Mouse (Mus musculus) adrenal gland, adult 2 months (tissue): Measurements from ENCODE around the gene Gm28038. TPM values are rescaled to one million over a fixed set of nuclear protein-coding genes. Genes with fewer than 3 reads are reported as not detected.

Source experiments
- DNase-seq: peaks from one replicate; pipeline ENCODE4 v3.0.0; 2021
- polyA plus RNA-seq: library from polyadenylated mRNA; depleted of rRNA; stranded (reverse); fragments of >200 nt; gene quantifications from 2 replicates; pipeline ENCODE4 v1.2.3, GENCODE M21; 2012; rRNA removed
- total RNA-seq, 2 experiments: library from RNA; stranded (reverse); gene quantifications; 2 replicates each; pipeline ENCODE4 v1.2.3; 2021

Gm28038 gene
- total and polyA plus RNA-seq, 3 experiments, result not detected

DNA sequence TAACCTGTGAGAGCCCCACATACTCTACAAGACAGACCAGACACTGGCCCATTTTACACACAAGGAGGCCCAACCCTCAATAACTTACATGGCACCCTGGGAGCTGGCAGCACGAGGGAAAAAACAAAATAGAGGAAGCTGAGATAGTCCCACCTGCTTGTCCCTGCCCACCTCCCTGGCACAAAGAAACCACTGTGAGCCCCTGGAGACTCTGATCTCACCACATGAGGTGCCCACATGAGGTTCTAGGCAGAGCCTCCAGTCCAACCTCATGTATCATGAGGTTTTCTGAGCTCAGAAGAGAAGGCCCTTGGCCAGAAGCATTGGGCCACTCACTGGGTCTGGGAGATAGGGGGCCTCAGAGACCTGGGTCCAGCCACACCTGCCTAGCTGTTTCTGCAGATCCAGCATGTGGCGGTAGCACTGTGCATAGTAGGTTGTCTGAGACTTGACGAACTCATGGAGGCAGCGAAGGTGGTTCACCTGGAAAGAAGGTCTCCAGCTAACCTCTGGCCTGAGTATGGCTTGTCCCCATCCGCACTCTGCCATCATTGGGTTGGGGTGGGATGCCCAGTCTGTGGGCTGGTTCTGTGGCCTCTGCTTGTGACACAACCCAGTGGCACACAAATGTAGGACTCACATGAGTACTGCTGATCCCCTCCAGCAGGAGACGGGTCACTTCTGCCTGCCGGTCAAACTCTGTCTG, 65.3 kb downstream of the Gm28038 start:
- DNase-seq, result no peak

DNA sequence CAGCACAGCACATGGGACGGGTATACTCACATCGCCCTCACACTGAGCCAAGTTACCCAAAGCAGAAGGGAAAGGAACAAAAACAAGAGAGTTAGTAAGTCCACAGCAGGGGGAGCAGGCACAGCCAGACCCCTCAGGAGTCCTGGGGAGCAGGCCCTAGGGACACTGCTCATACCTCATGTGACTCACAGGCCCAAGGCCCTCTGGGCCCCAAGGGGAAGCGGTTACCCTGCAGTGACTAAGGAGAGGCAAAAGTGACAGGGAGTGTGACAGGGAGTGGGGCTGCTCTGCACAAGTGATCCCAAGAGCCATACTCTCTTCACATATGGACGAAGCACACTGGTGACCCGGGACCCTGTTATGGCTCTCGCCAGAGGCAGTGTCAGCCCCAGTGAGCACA, 68.4 kb downstream of the Gm28038 start:
- peak; percentile 84 for DNase-seq

Other genes with a start within 250 kb of the Gm28038 start
- 10 to 100 TPM; 14.7 to 22.0 TPM for gene Wdr34, start 232.2 kb upstream of the Gm28038 start, total RNA-seq
- gene Wdr34, start 232.2 kb upstream of the Gm28038 start, polyA plus RNA-seq, result 59.2 and 62.5 TPM in 2 replicates
- gene Set, start 223.7 kb upstream of the Gm28038 start, total RNA-seq, result 100 to 1,000 TPM; 202 to 236 TPM
- gene Set, start 223.7 kb upstream of the Gm28038 start, polyA plus RNA-seq, result 94.3 and 101 TPM in 2 replicates
- gene Pkn3, start 203.4 kb upstream of the Gm28038 start, total RNA-seq, result 1 to 10 TPM; 4.7 to 6.2 TPM
- gene Pkn3, start 203.4 kb upstream of the Gm28038 start, polyA plus RNA-seq, result 5.5 and 8.8 TPM in 2 replicates
- 10 to 100 TPM; 16.2 to 18.9 TPM for gene Zdhhc12, start 187.4 kb upstream of the Gm28038 start, total RNA-seq
- 120 and 123 TPM in 2 replicates for gene Zdhhc12, start 187.4 kb upstream of the Gm28038 start, polyA plus RNA-seq
- gene Zer1, start 156.5 kb upstream of the Gm28038 start, total RNA-seq, result 10 to 100 TPM; 35.0 to 40.2 TPM
- 91.0 and 95.5 TPM in 2 replicates for gene Zer1, start 156.5 kb upstream of the Gm28038 start, polyA plus RNA-seq
- gene Tbc1d13, start 147.3 kb upstream of the Gm28038 start, total RNA-seq, result 10 to 100 TPM; 47.8 to 55.2 TPM
- gene Tbc1d13, start 147.3 kb upstream of the Gm28038 start, polyA plus RNA-seq, result 60.2 and 69.7 TPM in 2 replicates
- gene Endog, start 109.5 kb upstream of the Gm28038 start, total RNA-seq, result 10 to 100 TPM; 29.2 to 42.5 TPM
- gene Endog, start 109.5 kb upstream of the Gm28038 start, polyA plus RNA-seq, result 134 and 158 TPM in 2 replicates
- 10 to 100 TPM; 18.7 to 23.6 TPM for gene Spout1, start 102.6 kb upstream of the Gm28038 start, total RNA-seq
- 28.5 and 36.4 TPM in 2 replicates for gene Spout1, start 102.6 kb upstream of the Gm28038 start, polyA plus RNA-seq
- gene Kyat1, start 75.2 kb upstream of the Gm28038 start, total RNA-seq, result 10 to 100 TPM; 22.1 to 23.9 TPM
- 28.7 and 37.3 TPM in 2 replicates for gene Kyat1, start 75.2 kb upstream of the Gm28038 start, polyA plus RNA-seq
- 10 to 100 TPM; 59.3 to 65.7 TPM for gene Lrrc8a, start 43.3 kb upstream of the Gm28038 start, total RNA-seq
- gene Lrrc8a, start 43.3 kb upstream of the Gm28038 start, polyA plus RNA-seq, result 40.5 and 44.8 TPM in 2 replicates
- gene Gm28035, start 40.5 kb upstream of the Gm28038 start, total RNA-seq, result 1 to 10 TPM in 1 of 2 experiments, under 1 TPM in 1; 0.97 to 1.9 TPM
- gene Gm28035, start 40.5 kb upstream of the Gm28038 start, polyA plus RNA-seq, result 14.0 and 15.0 TPM in 2 replicates
- 10 to 100 TPM; 17.5 to 18.0 TPM for gene Phyhd1, start 14.8 kb upstream of the Gm28038 start, total RNA-seq
- 8.5 and 18.3 TPM in 2 replicates for gene Phyhd1, start 14.8 kb upstream of the Gm28038 start, polyA plus RNA-seq
- gene Dolk, start 5.3 kb downstream of the Gm28038 start, total RNA-seq, result 10 to 100 TPM; 39.5 to 61.5 TPM
- gene Dolk, start 5.3 kb downstream of the Gm28038 start, polyA plus RNA-seq, result 39.0 and 42.2 TPM in 2 replicates
- 10 to 100 TPM; 24.9 to 31.1 TPM for gene Nup188, start 5.4 kb downstream of the Gm28038 start, total RNA-seq
- 54.4 and 66.6 TPM in 2 replicates for gene Nup188, start 5.4 kb downstream of the Gm28038 start, polyA plus RNA-seq
- gene Sh3glb2, start 78.3 kb downstream of the Gm28038 start, total RNA-seq, result 10 to 100 TPM; 74.8 to 80.1 TPM
- 270 and 325 TPM in 2 replicates for gene Sh3glb2, start 78.3 kb downstream of the Gm28038 start, polyA plus RNA-seq
- 100 to 1,000 TPM in 1 of 2 experiments, 10 to 100 TPM in 1; 71.7 to 111 TPM for gene Miga2, start 83.2 kb downstream of the Gm28038 start, total RNA-seq
- gene Miga2, start 83.2 kb downstream of the Gm28038 start, polyA plus RNA-seq, result 55.8 and 68.1 TPM in 2 replicates
- gene Dolpp1, start 111.2 kb downstream of the Gm28038 start, total RNA-seq, result 10 to 100 TPM; 16.5 to 21.9 TPM
- 70.6 and 82.0 TPM in 2 replicates for gene Dolpp1, start 111.2 kb downstream of the Gm28038 start, polyA plus RNA-seq
- 100 to 1,000 TPM; 216 to 274 TPM for gene Crat, start 134.8 kb downstream of the Gm28038 start, total RNA-seq
- gene Crat, start 134.8 kb downstream of the Gm28038 start, polyA plus RNA-seq, result 326 and 448 TPM in 2 replicates
- gene Ptpa, start 135.0 kb downstream of the Gm28038 start, total RNA-seq, result 100 to 1,000 TPM; 124 to 147 TPM
- 235 and 242 TPM in 2 replicates for gene Ptpa, start 135.0 kb downstream of the Gm28038 start, polyA plus RNA-seq
- gene Ier5l, start 193.2 kb downstream of the Gm28038 start, total RNA-seq, result 1 to 10 TPM; 2.4 to 7.8 TPM
- gene Ier5l, start 193.2 kb downstream of the Gm28038 start, polyA plus RNA-seq, result 30.6 and 39.4 TPM in 2 replicates